Mouse (Mus musculus) lung, embryonic 15.5 days (tissue): ENCODE results near the gene Mafg. TPM values are rescaled to one million over a fixed set of nuclear protein-coding genes. Genes with fewer than 3 reads are reported as not detected.
A peak's percentile ranks its signal among the peaks of the same experiment; 100 is the strongest.
"Not testable (repeated sequence)": the region's sequence is repeated elsewhere in the genome, so short reads cannot be mapped to it uniquely, and the experiment has no call there.

Experiments used
- ATAC-seq: fragments of 200-750 bp; cut with Nextera tagmentation; 2 replicates; pipeline ENCODE4 v1.8.0; 2017; ENCODE audit warnings: moderate number of reproducible peaks, borderline replicate concordance; ENCODE audit not compliant: low FRiP score, low TSS enrichment; ENCODE audit errors: extremely low read depth
- H3K27ac ChIP-seq: fragments of 300-500 bp; sonication (generic); 2 replicates; pipeline ENCODE4 v1.5.1; 2015; ENCODE audit warnings: moderate library complexity, mild to moderate bottlenecking, inconsistent platforms
- H3K27me3 ChIP-seq: fragments of 300-500 bp; sonication (generic); 2 replicates; pipeline ENCODE4 v1.6.1; 2015; ENCODE audit warnings: inconsistent platforms
- H3K36me3 ChIP-seq: fragments of 300-500 bp; sonication (generic); 2 replicates; pipeline ENCODE4 v1.6.1; 2015; ENCODE audit warnings: inconsistent platforms
- H3K4me1 ChIP-seq: fragments of 300-500 bp; sonication (generic); 2 replicates; pipeline ENCODE4 v1.6.1; 2015; ENCODE audit warnings: inconsistent platforms
- H3K4me2 ChIP-seq: fragments of 300-500 bp; sonication (generic); 2 replicates; pipeline ENCODE4 v1.6.1; 2015; ENCODE audit warnings: inconsistent platforms, mild to moderate bottlenecking, moderate library complexity
- H3K4me3 ChIP-seq: fragments of 300-500 bp; sonication (generic); 2 replicates; pipeline ENCODE4 v1.5.1; 2015; ENCODE audit warnings: mild to moderate bottlenecking, inconsistent platforms
- H3K9ac ChIP-seq: fragments of 300-500 bp; sonication (generic); 2 replicates; pipeline ENCODE4 v1.6.1; 2015; ENCODE audit warnings: inconsistent platforms
- H3K9me3 ChIP-seq: fragments of 300-500 bp; sonication (generic); 2 replicates; pipeline ENCODE4 v1.6.1; 2016; ENCODE audit warnings: inconsistent platforms
- WGBS: fragments of 180-500 bp; shearing (Covaris S2); methylation state at CpG from one replicate; pipeline ENCODE4 v1.1.7; 2015; 5-methylcytosine and 5-hydroxymethylcytosine counted together
- polyA plus RNA-seq: library from polyadenylated mRNA; unstranded; fragments of >200 nt; fragmentation: Nextera tagmentation; extraction: Ambion mirVana; gene quantifications from 2 replicates; pipeline ENCODE4 v1.2.1, GENCODE M21; 2015

Gene Mafg
- 23.3 and 24.5 TPM in 2 replicates for polyA plus RNA-seq

GRCm38 (mm10) chr11:120633520-120634343 lies at the start of gene Mafg:
Mafg (minus strand) TSS chr11:120633600.
- peaks cover 39% of the 10 kb centered on the region for H3K4me1 ChIP-seq
- 12% methylated on average over 53 of the region's 58 CpGs for WGBS
- peak; percentile 91 for ATAC-seq

GRCm38 (mm10) chr11:120682683-120683082 lies 49.3 kb upstream of the Mafg start:
- Histone ChIP-seq H3K9me3 (no peaks in the 10 kb centered on the region), H3K4me1 (peaks cover 27% of the 10 kb centered on the region), H3K4me3 (no peak overlapping the region), H3K36me3 (peaks cover 44% of the 10 kb centered on the region), H3K9ac (no peak overlapping the region), H3K27me3 (no peaks in the 10 kb centered on the region), H3K27ac (no peak overlapping the region), H3K4me2 (no peak overlapping the region)
- ATAC-seq = no peak
- 99% methylated on average over 5 of the region's 5 CpGs for WGBS

More at GRCm38 (mm10) chr11:120633520-120634343, at the start of gene Mafg:
- Histone ChIP-seq H3K27ac (peak within 1 kb of the TSS; percentile 85), H3K9ac (peak within 1 kb of the TSS; percentile 91), H3K27me3 (no peaks in the 10 kb centered on the region), H3K36me3 (peaks cover 8% of the 10 kb centered on the region), H3K4me2 (peak within 1 kb of the TSS; percentile 80), H3K4me3 (peak within 1 kb of the TSS; percentile 93), H3K9me3 (no peaks in the 10 kb centered on the region)

- H3K36me3 ChIP-seq = peaks cover 47% of the 10 kb centered on the region
- 73% methylated on average over 3 of the region's 3 CpGs for WGBS
- no peak overlapping the region for H3K9ac ChIP-seq
- peaks cover 4% of the 10 kb centered on the region for H3K4me1 ChIP-seq
- ATAC-seq = no peak
- H3K4me2 ChIP-seq = no peak overlapping the region
- no peaks in the 10 kb centered on the region for H3K9me3 ChIP-seq
- H3K27me3 ChIP-seq = no peaks in the 10 kb centered on the region
- H3K27ac ChIP-seq = no peak overlapping the region
- H3K4me3 ChIP-seq = no peak overlapping the region
Measured at GRCm38 (mm10) chr11:120679909-120680308, 46.5 kb upstream of the Mafg start.

GRCm38 (mm10) chr11:120676951-120677350 lies 43.6 kb upstream of the Mafg start:
- no peak overlapping the region for H3K4me2 ChIP-seq
- no peaks in the 10 kb centered on the region for H3K27me3 ChIP-seq
- H3K4me1 ChIP-seq = peaks cover 7% of the 10 kb centered on the region
- H3K36me3 ChIP-seq = peaks cover 42% of the 10 kb centered on the region
- ATAC-seq = no peak
- H3K9me3 ChIP-seq = no peaks in the 10 kb centered on the region
- 91% methylated on average over 4 of the region's 4 CpGs for WGBS
- H3K4me3 ChIP-seq = no peak overlapping the region
- H3K27ac ChIP-seq = no peak overlapping the region
- no peak overlapping the region for H3K9ac ChIP-seq

GRCm38 (mm10) chr11:120675875-120676274 lies 42.5 kb upstream of the Mafg start:
- 86% methylated on average over 4 of the region's 5 CpGs for WGBS
- not testable (repeated sequence) for H3K4me2 ChIP-seq, H3K27me3 ChIP-seq, ATAC-seq, H3K4me1 ChIP-seq, H3K4me3 ChIP-seq, H3K9me3 ChIP-seq, H3K9ac ChIP-seq, H3K27ac ChIP-seq
- H3K36me3 ChIP-seq = peaks cover 35% of the 10 kb centered on the region

GRCm38 (mm10) chr11:120673594-120674122 lies 40.3 kb upstream of the Mafg start:
- WGBS = 33% methylated on average over 12 of the region's 12 CpGs
- Histone ChIP-seq H3K9ac (peak overlapping the region; percentile 64), H3K4me3 (peak overlapping the region; percentile 62), H3K4me1 (peaks cover 7% of the 10 kb centered on the region), H3K27me3 (no peaks in the 10 kb centered on the region), H3K36me3 (peaks cover 17% of the 10 kb centered on the region), H3K4me2 (peak overlapping the region; percentile 83), H3K27ac (peak overlapping the region; percentile 86), H3K9me3 (no peaks in the 10 kb centered on the region)
- peak; percentile 12; the same call in 1 of the 2 replicates for ATAC-seq

- H3K4me1 ChIP-seq = peaks cover 7% of the 10 kb centered on the region
- H3K9me3 ChIP-seq = no peaks in the 10 kb centered on the region
- under 1% methylated on average over 83 of the region's 83 CpGs for WGBS
- peak within 1 kb of the TSS; percentile 86 for H3K27ac ChIP-seq
- peak; percentile 97 for ATAC-seq
- peaks cover 10% of the 10 kb centered on the region for H3K36me3 ChIP-seq
- no peaks in the 10 kb centered on the region for H3K27me3 ChIP-seq
- peak within 1 kb of the TSS; percentile 64 for H3K9ac ChIP-seq
- H3K4me3 ChIP-seq = peak within 1 kb of the TSS; percentile 62
- peak within 1 kb of the TSS; percentile 83 for H3K4me2 ChIP-seq
Measured at GRCm38 (mm10) chr11:120672687-120673593, 39.5 kb upstream of the Mafg start, which contains the start of gene Aspscr1. Aspscr1 (plus strand) TSS chr11:120672973.

GRCm38 (mm10) chr11:120666617-120667016 lies 33.2 kb upstream of the Mafg start:
- H3K27ac ChIP-seq = no peak overlapping the region
- ATAC-seq = no peak
- WGBS = 3% methylated on average over 3 of the region's 3 CpGs
- peaks cover 10% of the 10 kb centered on the region; the same call in 1 of the 2 replicates for H3K4me1 ChIP-seq
- H3K36me3 ChIP-seq = no peaks in the 10 kb centered on the region
- H3K9ac ChIP-seq = no peak overlapping the region
- H3K4me3 ChIP-seq = no peak overlapping the region
- H3K4me2 ChIP-seq = no peak overlapping the region
- H3K27me3 ChIP-seq = peaks cover 35% of the 10 kb centered on the region
- H3K9me3 ChIP-seq = no peaks in the 10 kb centered on the region

- H3K9ac ChIP-seq = no peak overlapping the region
- H3K4me1 ChIP-seq = peaks cover 18% of the 10 kb centered on the region
- no peak overlapping the region for H3K4me2 ChIP-seq
- no peaks in the 10 kb centered on the region for H3K9me3 ChIP-seq
- no peak overlapping the region for H3K4me3 ChIP-seq
- H3K27me3 ChIP-seq = peaks cover 47% of the 10 kb centered on the region
- peak; percentile 68; the same call in 1 of the 2 replicates for ATAC-seq
- H3K36me3 ChIP-seq = no peaks in the 10 kb centered on the region
- H3K27ac ChIP-seq = no peak overlapping the region
- 50% methylated on average over 3 of the region's 3 CpGs for WGBS
Measured at GRCm38 (mm10) chr11:120665406-120665805, 32.0 kb upstream of the Mafg start.

- Histone ChIP-seq H3K27me3 (peaks cover 64% of the 10 kb centered on the region), H3K4me1 (peaks cover 27% of the 10 kb centered on the region), H3K9me3 (no peaks in the 10 kb centered on the region), H3K27ac (no peak overlapping the region), H3K36me3 (no peaks in the 10 kb centered on the region), H3K4me3 (no peak overlapping the region), H3K4me2 (no peak overlapping the region), H3K9ac (no peak overlapping the region)
- ATAC-seq = no peak
- 79% methylated on average over 5 of the region's 5 CpGs for WGBS
Measured at GRCm38 (mm10) chr11:120663714-120664113, 30.3 kb upstream of the Mafg start.

- no peak for ATAC-seq
- Histone ChIP-seq H3K27ac (no peak overlapping the region), H3K27me3 (peaks cover 73% of the 10 kb centered on the region), H3K9me3 (no peaks in the 10 kb centered on the region), H3K4me2 (no peak overlapping the region), H3K36me3 (no peaks in the 10 kb centered on the region), H3K4me1 (peaks cover 27% of the 10 kb centered on the region), H3K9ac (no peak overlapping the region), H3K4me3 (no peak overlapping the region)
- 53% methylated on average over 6 of the region's 6 CpGs for WGBS
Measured at GRCm38 (mm10) chr11:120662759-120663158, 29.4 kb upstream of the Mafg start.
